Mouse (Mus musculus) forebrain, embryonic 11.5 days (tissue): ENCODE data around the gene Col24a1. TPM values are rescaled to one million over a fixed set of nuclear protein-coding genes. Genes with fewer than 3 reads are reported as not detected.

Experiments
- ATAC-seq: fragments of 200-750 bp; cut with Nextera tagmentation; replicated peaks from 2 replicates; pipeline ENCODE4 v1.8.0; 2017; ENCODE audit warnings: moderate TSS enrichment; ENCODE audit not compliant: low FRiP score
- DNase-seq: peaks from one replicate; pipeline ENCODE4 v3.0.0-alpha.2; 2017; ENCODE audit warnings: low spot score
- H3K27ac ChIP-seq: fragments of 300-500 bp; sonication (generic); 2 replicates; pipeline ENCODE4 v1.5.1; 2014; ENCODE audit warnings: low read depth, low read length
- H3K27me3 ChIP-seq: fragments of 300-500 bp; sonication (generic); 2 replicates; pipeline ENCODE4 v1.6.1; 2014; ENCODE audit warnings: mild to moderate bottlenecking, low read length, mixed read lengths; ENCODE audit not compliant: control insufficient read depth, insufficient read depth
- H3K36me3 ChIP-seq: fragments of 300-500 bp; sonication (generic); 2 replicates; pipeline ENCODE4 v1.6.1; 2014; ENCODE audit warnings: mild to moderate bottlenecking, low read length, moderate library complexity, mixed read lengths; ENCODE audit not compliant: control insufficient read depth, insufficient read depth
- H3K4me1 ChIP-seq: fragments of 300-500 bp; sonication (generic); replicated peaks from 2 replicates; pipeline ENCODE4 v1.6.1; 2014; ENCODE audit warnings: low read length, mixed read lengths; ENCODE audit not compliant: control insufficient read depth, insufficient read depth
- H3K4me2 ChIP-seq: fragments of 300-500 bp; sonication (generic); 2 replicates; pipeline ENCODE4 v1.6.1; 2014; ENCODE audit warnings: low read depth, mild to moderate bottlenecking, low read length, moderate library complexity, mixed read lengths; ENCODE audit not compliant: severe bottlenecking
- H3K4me3 ChIP-seq: fragments of 300-500 bp; sonication (generic); 2 replicates; pipeline ENCODE4 v1.5.1; 2014; ENCODE audit warnings: low read depth, low read length
- H3K9ac ChIP-seq: fragments of 300-500 bp; sonication (generic); 2 replicates; pipeline ENCODE4 v1.6.1; 2014; ENCODE audit warnings: low read length
- H3K9me3 ChIP-seq: fragments of 300-500 bp; sonication (generic); 2 replicates; pipeline ENCODE4 v1.6.1; 2016; ENCODE audit warnings: low read length, mixed read lengths; ENCODE audit not compliant: control insufficient read depth
- WGBS: fragments of 180-500 bp; shearing (Covaris S2); extraction: QIAGEN DNeasy Blood & Tissue Kit; methylation state at CpG from one replicate; pipeline ENCODE4 v1.1.7; 2014; 5-methylcytosine and 5-hydroxymethylcytosine counted together
- polyA plus RNA-seq: library from polyadenylated mRNA; unstranded; fragments of >200 nt; fragmentation: Nextera tagmentation; extraction: Ambion mirVana; gene quantifications from 2 replicates; pipeline ENCODE4 v1.2.1, GENCODE M21; 2014

The Col24a1 gene
- polyA plus RNA-seq, 1 experiment from 2014 or later: 0.61 TPM

DNA sequence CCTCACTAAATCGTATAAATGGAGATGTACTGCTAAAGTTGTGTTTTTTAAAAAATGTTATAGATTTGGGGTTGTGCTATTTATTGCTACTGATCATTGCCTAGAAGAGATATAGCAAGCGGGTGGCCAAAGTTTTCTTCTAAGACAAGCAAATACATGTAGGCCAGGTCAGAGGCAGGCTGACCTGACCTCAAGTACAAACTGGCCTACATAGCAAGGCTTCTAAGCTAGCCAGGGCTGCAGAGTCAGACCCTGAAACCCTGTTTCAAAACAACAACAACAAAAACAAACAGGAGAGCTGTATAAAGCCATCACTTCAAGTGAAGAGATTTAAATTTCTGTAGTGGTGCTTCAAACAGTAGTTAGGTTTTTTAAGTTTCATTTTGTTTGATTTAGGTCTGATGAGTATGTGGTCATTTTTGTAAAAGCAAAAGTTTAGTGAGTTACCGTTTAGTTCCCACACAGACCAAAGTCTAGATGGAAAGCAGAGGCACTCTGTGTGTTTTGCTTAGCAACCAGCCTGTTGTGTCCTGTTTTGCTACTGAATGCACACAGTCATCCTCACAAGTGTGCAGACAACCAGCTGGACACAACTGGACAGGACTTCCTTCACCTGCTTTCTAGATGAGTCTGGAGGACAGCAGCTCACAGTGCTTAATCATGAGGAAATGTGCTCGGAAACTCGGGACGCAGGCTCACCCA, 299.7 kb downstream of the Col24a1 start:
- WGBS: 93% methylated on average over 6 of the region's 6 CpGs
- H3K4me1 ChIP-seq: no peaks in the 10 kb centered on the region
- H3K4me3 ChIP-seq: no peak overlapping the region
- no peak for DNase-seq
- no peaks in the 10 kb centered on the region for H3K9me3 ChIP-seq
- no peak overlapping the region for H3K4me2 ChIP-seq
- H3K36me3 ChIP-seq: peaks cover 4% of the 10 kb centered on the region; the same call in 1 of the 2 replicates
- H3K27me3 ChIP-seq: no peaks in the 10 kb centered on the region
- ATAC-seq: no peak
- H3K9ac ChIP-seq: no peak overlapping the region
- H3K27ac ChIP-seq: no peak overlapping the region

GRCm38 (mm10) chr3:145595354-145595753, 303.1 kb downstream of the Col24a1 start:
- Histone ChIP-seq H3K4me1 (no peaks in the 10 kb centered on the region), H3K4me3 (no peak overlapping the region), H3K4me2 (no peak overlapping the region), H3K36me3 (peaks cover 2% of the 10 kb centered on the region; the same call in 1 of the 2 replicates), H3K9me3 (no peaks in the 10 kb centered on the region; the same call in 1 of the 2 replicates), H3K9ac (no peak overlapping the region), H3K27me3 (no peaks in the 10 kb centered on the region), H3K27ac (no peak overlapping the region)
- DNase-seq (no peak), ATAC-seq (no peak)
- WGBS: 93% methylated on average over 6 of the region's 6 CpGs

DNA sequence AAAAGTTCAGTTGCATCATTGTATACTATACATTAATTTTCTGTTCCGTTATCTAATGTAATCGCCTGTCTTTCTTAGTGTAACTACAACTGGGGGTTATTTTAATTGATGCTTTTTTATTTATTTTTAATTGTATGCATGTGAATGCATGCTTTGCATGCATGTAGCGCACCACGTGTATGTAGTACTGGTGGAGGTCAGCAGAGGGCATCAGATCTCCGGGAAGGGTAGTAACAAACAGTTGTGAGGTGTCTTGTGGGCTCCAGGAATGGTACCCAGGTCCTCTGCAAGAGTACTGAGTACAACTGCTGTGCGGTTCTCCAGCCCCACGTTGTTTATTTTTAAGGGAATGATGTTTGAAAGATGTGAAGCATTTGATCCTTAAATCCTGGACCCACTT, 306.8 kb downstream of the Col24a1 start:
- Histone ChIP-seq H3K4me2 (no peak overlapping the region), H3K4me1 (no peaks in the 10 kb centered on the region), H3K27ac (no peak overlapping the region), H3K9ac (no peak overlapping the region), H3K9me3 (no peaks in the 10 kb centered on the region; the same call in 1 of the 2 replicates), H3K27me3 (no peaks in the 10 kb centered on the region), H3K4me3 (no peak overlapping the region), H3K36me3 (peaks cover 2% of the 10 kb centered on the region; the same call in 1 of the 2 replicates)
- ATAC-seq: no peak
- 94% methylated on average over 7 of the region's 7 CpGs for WGBS
- DNase-seq: no peak

DNA sequence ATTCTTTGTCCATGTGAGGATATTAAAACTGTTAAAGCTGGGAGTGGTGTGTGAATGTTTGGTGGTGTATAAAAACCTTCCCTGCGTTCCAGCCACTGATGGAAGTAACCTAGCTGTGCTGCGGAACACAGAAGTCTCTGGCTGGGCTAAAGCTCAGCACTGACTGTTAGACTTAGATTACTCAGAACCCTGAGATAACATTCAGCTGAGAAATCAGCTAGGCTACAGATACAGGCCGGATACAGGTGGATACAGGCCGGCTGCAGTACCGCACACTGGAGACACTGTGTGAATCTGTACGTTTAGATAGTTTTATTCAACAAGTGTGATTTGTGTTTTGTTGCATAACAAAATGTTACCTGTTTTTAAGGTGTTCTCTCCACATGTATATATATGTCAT, 308.5 kb downstream of the Col24a1 start:
- no peak overlapping the region for H3K27ac ChIP-seq
- no peak for ATAC-seq
- no peak overlapping the region for H3K4me3 ChIP-seq
- H3K36me3 ChIP-seq: peaks cover 2% of the 10 kb centered on the region; the same call in 1 of the 2 replicates
- no peaks in the 10 kb centered on the region for H3K27me3 ChIP-seq
- H3K9ac ChIP-seq: no peak overlapping the region
- no peaks in the 10 kb centered on the region for H3K4me1 ChIP-seq
- no peak for DNase-seq
- H3K9me3 ChIP-seq: no peaks in the 10 kb centered on the region; the same call in 1 of the 2 replicates
- H3K4me2 ChIP-seq: no peak overlapping the region
- WGBS: 93% methylated on average over 6 of the region's 6 CpGs

GRCm38 (mm10) chr3:145601345-145601744, 309.1 kb downstream of the Col24a1 start:
- ATAC-seq: no peak
- H3K9ac ChIP-seq: no peak overlapping the region
- DNase-seq: no peak
- H3K27me3 ChIP-seq: no peaks in the 10 kb centered on the region
- H3K4me3 ChIP-seq: no peak overlapping the region
- H3K36me3 ChIP-seq: peaks cover 2% of the 10 kb centered on the region; the same call in 1 of the 2 replicates
- no peak overlapping the region for H3K4me2 ChIP-seq
- H3K9me3 ChIP-seq: no peaks in the 10 kb centered on the region; the same call in 1 of the 2 replicates
- H3K27ac ChIP-seq: no peak overlapping the region
- no peaks in the 10 kb centered on the region for H3K4me1 ChIP-seq
- 87% methylated on average over 6 of the region's 6 CpGs for WGBS

Other genes starting within 250 kb of the Col24a1 start
- gene Clca2, start 193.0 kb upstream of the Col24a1 start, polyA plus RNA-seq: 0.13 and 0.21 TPM in 2 replicates
- 25.4 and 31.1 TPM in 2 replicates for gene Odf2l, start 173.9 kb upstream of the Col24a1 start, polyA plus RNA-seq